Mouse (Mus musculus) lung, postnatal 14 days (tissue): Measurements from ENCODE around the gene Olfr1008.
"Not testable (repeated sequence)": the region's sequence is repeated elsewhere in the genome, so short reads cannot be mapped to it uniquely, and the experiment has no call there.

ENCODE experiments used
- DNase-seq: peaks from one replicate; pipeline ENCODE4 v3.0.0; 2021

Gene Olfr1008

GRCm38 (mm10) chr2:85689131-85689530 lies at the start of gene Olfr1008:
Gene Olfr1008, plus strand, starts transcription at chr2:85689431.
- DNase-seq, result no peak

GRCm38 (mm10) chr2:85650604-85651003 lies 38.6 kb upstream of the Olfr1008 start, which contains the start of gene Olfr1002:
Gene Olfr1002, minus strand, starts transcription at chr2:85650704.
- no peak for DNase-seq

GRCm38 (mm10) chr2:85664355-85664754 lies 24.9 kb upstream of the Olfr1008 start, which contains the start of gene Olfr154:
Gene Olfr154, minus strand, starts transcription at chr2:85664455.
- DNase-seq, result not testable (repeated sequence)

- no peak for DNase-seq
Measured at GRCm38 (mm10) chr2:85678667-85679066, 10.6 kb upstream of the Olfr1008 start, which contains the start of gene Olfr1006. Gene Olfr1006, minus strand, starts transcription at chr2:85678767.

GRCm38 (mm10) chr2:85710680-85711079 lies 21.4 kb downstream of the Olfr1008 start:
- DNase-seq, result not testable (repeated sequence)

GRCm38 (mm10) chr2:85711159-85711558 lies 21.9 kb downstream of the Olfr1008 start:
- DNase-seq, result no peak

- DNase-seq, result no peak
Measured at GRCm38 (mm10) chr2:85715119-85715518, 25.9 kb downstream of the Olfr1008 start, which contains the start of gene Olfr1009. Gene Olfr1009, plus strand, starts transcription at chr2:85715419.

- DNase-seq, result no peak
Measured at GRCm38 (mm10) chr2:85725793-85726192, 36.6 kb downstream of the Olfr1008 start.
